Mouse (Mus musculus): ENCODE data around the gene Enox1. TPM values are rescaled to one million over a fixed set of nuclear protein-coding genes. Genes with fewer than 3 reads are reported as not detected.

Gene Enox1
- polyA plus RNA-seq, 1 experiment, result 0.06 TPM

DNA sequence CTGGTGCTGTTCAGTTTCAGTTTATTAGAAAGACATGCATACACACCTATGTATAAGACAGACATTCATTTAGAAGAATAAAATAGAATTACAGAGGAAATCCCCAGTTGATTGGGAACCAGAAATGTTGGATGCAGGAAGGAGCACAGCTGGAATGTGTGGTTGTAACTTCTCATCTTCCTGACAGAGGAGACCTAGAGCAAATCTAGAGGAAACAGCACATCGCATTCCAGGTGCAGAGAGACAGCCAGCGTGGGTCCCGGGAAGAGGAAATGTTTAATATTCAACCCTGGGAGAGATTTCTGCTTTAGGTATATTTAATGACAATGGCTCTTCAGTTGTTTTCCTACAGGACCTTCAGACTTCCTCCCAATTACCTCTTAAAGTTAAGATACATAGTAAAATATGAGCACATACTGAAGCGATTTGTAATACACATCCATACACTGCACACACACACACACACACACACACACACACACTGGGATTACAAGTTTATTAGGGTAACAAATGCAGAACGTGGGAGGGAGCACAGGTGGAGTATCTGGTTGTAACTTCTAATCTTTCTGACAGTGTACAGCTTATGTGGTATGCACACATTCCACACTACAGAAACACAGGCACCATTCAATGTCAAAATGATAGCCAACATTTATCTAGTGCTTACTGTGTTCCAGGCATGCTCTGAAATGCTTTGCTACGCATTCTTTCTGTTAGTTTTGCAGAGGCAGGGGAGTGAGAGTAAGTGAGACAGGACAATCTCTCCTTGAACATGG lies 405.4 kb downstream of the Enox1 start:
- no peak for TF ChIP-seq CTCF (IDR thresholded peaks at IDR 0.05; ENCODE audit: extremely low read depth, insufficient read depth, insufficient read length, insufficient replicate concordance)
- TF ChIP-seq POLR2A (IDR thresholded peaks at IDR 0.05; ENCODE audit: low read depth, low read length), result no peak
- H3K36me3 ChIP-seq (ENCODE audit: control insufficient read depth, insufficient read depth, low read length), result no peaks in the 10 kb centered on the region
- WGBS, result 83% methylated on average over 6 of the region's 6 CpGs
- H3K27ac ChIP-seq (ENCODE audit: insufficient read depth, low read length), result no peak overlapping the region
- no peak for DNase-seq (ENCODE audit: low read depth in 1 of 2, low spot score in 2 of 2)
- no peaks in the 10 kb centered on the region for H3K27me3 ChIP-seq (ENCODE audit: control insufficient read depth, insufficient read depth, low read length)
- no peaks in the 10 kb centered on the region for H3K4me1 ChIP-seq (ENCODE audit: control insufficient read depth, insufficient read depth, insufficient read length)
- H3K4me3 ChIP-seq (ENCODE audit: extremely low read depth, insufficient read depth, insufficient read length), result no peak overlapping the region

DNA sequence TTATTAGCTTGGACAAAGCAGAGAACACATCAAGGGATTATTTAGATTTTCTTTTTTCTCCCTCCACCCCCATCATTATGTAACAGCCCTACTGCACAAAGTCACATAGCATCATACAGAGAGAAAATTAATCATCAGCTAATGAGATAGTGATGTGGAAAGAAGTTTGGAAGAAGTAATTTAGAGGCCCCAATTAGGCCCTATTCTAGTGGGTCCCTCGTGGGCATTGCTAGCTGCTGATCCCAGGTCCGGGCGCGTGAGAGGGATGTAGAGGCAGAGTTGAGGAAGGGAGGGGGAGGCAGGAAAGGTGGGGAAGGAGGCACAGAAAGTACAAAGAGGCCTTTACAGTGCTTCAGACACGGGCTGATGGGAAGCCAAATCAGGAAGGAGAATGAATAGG lies 407.4 kb downstream of the Enox1 start:
- Histone ChIP-seq H3K27me3 (ENCODE audit: control insufficient read depth, insufficient read depth, low read length) (no peaks in the 10 kb centered on the region), H3K36me3 (ENCODE audit: control insufficient read depth, insufficient read depth, low read length) (no peaks in the 10 kb centered on the region), H3K4me3 (ENCODE audit: extremely low read depth, insufficient read depth, insufficient read length) (no peak overlapping the region), H3K27ac (ENCODE audit: insufficient read depth, low read length) (no peak overlapping the region), H3K4me1 (ENCODE audit: control insufficient read depth, insufficient read depth, insufficient read length) (no peaks in the 10 kb centered on the region)
- no peak for TF ChIP-seq CTCF (IDR thresholded peaks at IDR 0.05; ENCODE audit: extremely low read depth, insufficient read depth, insufficient read length, insufficient replicate concordance)
- TF ChIP-seq POLR2A (IDR thresholded peaks at IDR 0.05; ENCODE audit: low read depth, low read length), result no peak
- DNase-seq (ENCODE audit: low read depth in 1 of 2, low spot score in 2 of 2), result no peak
- 83% methylated on average over 5 of the region's 5 CpGs for WGBS

GRCm38 (mm10) chr14:77567120-77567519 lies 410.6 kb downstream of the Enox1 start:
- TF ChIP-seq CTCF (IDR thresholded peaks at IDR 0.05; ENCODE audit: extremely low read depth, insufficient read depth, insufficient read length, insufficient replicate concordance), result no peak
- no peak for TF ChIP-seq POLR2A (IDR thresholded peaks at IDR 0.05; ENCODE audit: low read depth, low read length)

DNA sequence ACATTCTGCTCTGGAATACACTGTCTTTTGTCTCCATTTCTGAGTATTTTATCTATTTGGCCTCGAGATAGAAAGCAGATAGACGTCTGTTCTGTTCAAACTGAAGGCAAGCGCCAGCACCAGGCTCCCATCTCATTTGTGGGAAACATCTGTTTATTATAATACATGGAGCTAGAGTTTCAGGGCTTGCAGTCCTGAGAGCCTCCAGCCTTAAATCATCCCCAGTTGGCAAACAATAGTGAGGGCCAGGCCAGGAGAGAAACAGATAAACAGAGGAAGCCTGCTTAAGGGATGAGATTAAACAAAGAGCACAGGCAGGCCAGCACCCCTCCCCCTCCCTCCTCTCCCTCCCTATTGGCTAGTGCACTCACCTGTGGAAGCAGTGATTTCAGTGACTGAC lies 417.9 kb downstream of the Enox1 start:
- 59% methylated on average over 3 of the region's 3 CpGs for WGBS

More at GRCm38 (mm10) chr14:77567120-77567519, 410.6 kb downstream of the Enox1 start:
- Histone ChIP-seq H3K4me3 (ENCODE audit: extremely low read depth, insufficient read depth, insufficient read length) (no peak overlapping the region), H3K4me1 (ENCODE audit: control insufficient read depth, insufficient read depth, insufficient read length) (no peaks in the 10 kb centered on the region), H3K27me3 (ENCODE audit: control insufficient read depth, insufficient read depth, low read length) (no peaks in the 10 kb centered on the region), H3K36me3 (ENCODE audit: control insufficient read depth, insufficient read depth, low read length) (no peaks in the 10 kb centered on the region), H3K27ac (ENCODE audit: insufficient read depth, low read length) (no peak overlapping the region)
- DNase-seq (ENCODE audit: low read depth in 1 of 2, low spot score in 2 of 2), result no peak
- 84% methylated on average over 2 of the region's 2 CpGs for WGBS

GRCm38 (mm10) chr14:77576411-77576810 lies 419.8 kb downstream of the Enox1 start:
- no peaks in the 10 kb centered on the region for H3K36me3 ChIP-seq (ENCODE audit: control insufficient read depth, insufficient read depth, low read length)
- no peak for DNase-seq (ENCODE audit: low read depth in 1 of 2, low spot score in 2 of 2)
- no peak overlapping the region for H3K27ac ChIP-seq (ENCODE audit: insufficient read depth, low read length)
- TF ChIP-seq POLR2A (IDR thresholded peaks at IDR 0.05; ENCODE audit: low read depth, low read length), result no peak
- no peak for TF ChIP-seq CTCF (IDR thresholded peaks at IDR 0.05; ENCODE audit: extremely low read depth, insufficient read depth, insufficient read length, insufficient replicate concordance)
- no peaks in the 10 kb centered on the region for H3K27me3 ChIP-seq (ENCODE audit: control insufficient read depth, insufficient read depth, low read length)
- no peak overlapping the region for H3K4me3 ChIP-seq (ENCODE audit: extremely low read depth, insufficient read depth, insufficient read length)
- H3K4me1 ChIP-seq (ENCODE audit: control insufficient read depth, insufficient read depth, insufficient read length), result no peaks in the 10 kb centered on the region
- 93% methylated on average over 5 of the region's 5 CpGs for WGBS

More for the DNA sequence above, 417.9 kb downstream of the Enox1 start:
- Histone ChIP-seq H3K36me3 (ENCODE audit: control insufficient read depth, insufficient read depth, low read length) (no peaks in the 10 kb centered on the region), H3K4me1 (ENCODE audit: control insufficient read depth, insufficient read depth, insufficient read length) (no peaks in the 10 kb centered on the region), H3K27ac (ENCODE audit: insufficient read depth, low read length) (no peak overlapping the region), H3K27me3 (ENCODE audit: control insufficient read depth, insufficient read depth, low read length) (no peaks in the 10 kb centered on the region), H3K4me3 (ENCODE audit: extremely low read depth, insufficient read depth, insufficient read length) (no peak overlapping the region)
- no peak for DNase-seq (ENCODE audit: low read depth in 1 of 2, low spot score in 2 of 2)
- TF ChIP-seq CTCF (IDR thresholded peaks at IDR 0.05; ENCODE audit: extremely low read depth, insufficient read depth, insufficient read length, insufficient replicate concordance) (no peak), POLR2A (IDR thresholded peaks at IDR 0.05; ENCODE audit: low read depth, low read length) (no peak)

DNA sequence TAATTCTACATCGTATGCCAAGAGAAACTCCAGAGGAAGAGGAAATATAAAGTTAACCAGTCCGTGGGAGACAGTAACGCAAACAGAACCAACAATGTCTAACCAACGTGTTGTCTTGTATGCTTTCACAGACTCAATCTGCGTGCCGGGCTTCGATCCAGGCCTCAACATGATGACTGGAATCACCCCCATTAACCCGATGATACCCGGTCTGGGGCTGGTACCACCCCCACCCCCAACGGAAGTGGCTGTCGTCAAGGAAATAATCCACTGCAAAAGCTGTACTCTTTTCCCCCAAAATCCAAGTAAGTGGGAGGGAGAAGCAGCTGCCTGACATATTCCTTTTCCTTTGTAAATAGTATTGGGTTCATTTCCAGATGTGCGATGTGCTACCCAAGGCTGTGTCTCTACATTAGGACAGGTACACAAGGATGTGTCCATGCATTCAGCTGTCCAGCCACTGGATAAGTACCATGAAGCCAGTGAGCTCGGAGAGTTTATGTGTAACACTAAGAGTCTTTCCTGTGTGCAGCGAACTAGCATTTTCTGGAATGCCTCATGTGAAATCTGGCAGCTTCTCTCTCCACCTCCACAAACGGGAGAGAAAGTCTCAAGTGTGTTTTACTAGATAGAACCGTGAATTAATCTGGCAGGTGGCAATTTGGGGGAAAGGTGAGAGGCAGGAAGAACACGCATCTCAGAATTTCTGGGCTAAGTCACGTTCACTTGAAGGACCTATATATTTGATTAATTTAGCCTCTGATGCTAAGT lies 421.1 kb downstream of the Enox1 start:
- 88% methylated on average over 18 of the region's 18 CpGs for WGBS
- no peak overlapping the region for H3K4me3 ChIP-seq (ENCODE audit: extremely low read depth, insufficient read depth, insufficient read length)
- H3K4me1 ChIP-seq (ENCODE audit: control insufficient read depth, insufficient read depth, insufficient read length), result no peaks in the 10 kb centered on the region
- H3K27me3 ChIP-seq (ENCODE audit: control insufficient read depth, insufficient read depth, low read length), result no peaks in the 10 kb centered on the region
- DNase-seq (ENCODE audit: low read depth in 1 of 2, low spot score in 2 of 2), result no peak
- H3K27ac ChIP-seq (ENCODE audit: insufficient read depth, low read length), result no peak overlapping the region
- TF ChIP-seq POLR2A (IDR thresholded peaks at IDR 0.05; ENCODE audit: low read depth, low read length), result no peak
- no peak for TF ChIP-seq CTCF (IDR thresholded peaks at IDR 0.05; ENCODE audit: extremely low read depth, insufficient read depth, insufficient read length, insufficient replicate concordance)
- no peaks in the 10 kb centered on the region for H3K36me3 ChIP-seq (ENCODE audit: control insufficient read depth, insufficient read depth, low read length)

Measured in spleen, adult 2 months (tissue).